Mouse (Mus musculus): ENCODE measurements around the gene Agmat.
A peak's percentile ranks its signal among the peaks of the same experiment; 100 is the strongest.
"Not testable (repeated sequence)": the region's sequence is repeated elsewhere in the genome, so short reads cannot be mapped to it uniquely, and the experiment has no call there.

The Agmat gene

DNA sequence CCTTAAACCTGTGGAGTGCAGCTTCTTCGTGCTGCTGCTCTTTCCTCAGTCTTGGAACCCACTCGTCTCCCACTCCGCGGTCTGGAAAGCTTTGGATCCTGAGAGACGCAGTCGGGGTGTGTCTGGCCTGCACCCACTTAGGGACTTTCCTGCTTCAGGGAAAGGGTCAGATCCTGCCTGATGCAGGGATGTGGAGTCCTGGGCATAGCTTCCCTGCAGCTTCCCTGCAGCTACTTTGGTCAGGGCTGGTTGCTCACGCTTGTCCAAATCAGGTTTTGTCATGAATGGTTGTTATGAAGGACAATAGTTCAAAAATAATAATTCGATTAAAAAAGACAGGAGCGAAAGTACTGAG is 11.3 kb upstream of the Agmat start:
- no peak for DNase-seq (ENCODE audit: extremely low spot score)

DNA sequence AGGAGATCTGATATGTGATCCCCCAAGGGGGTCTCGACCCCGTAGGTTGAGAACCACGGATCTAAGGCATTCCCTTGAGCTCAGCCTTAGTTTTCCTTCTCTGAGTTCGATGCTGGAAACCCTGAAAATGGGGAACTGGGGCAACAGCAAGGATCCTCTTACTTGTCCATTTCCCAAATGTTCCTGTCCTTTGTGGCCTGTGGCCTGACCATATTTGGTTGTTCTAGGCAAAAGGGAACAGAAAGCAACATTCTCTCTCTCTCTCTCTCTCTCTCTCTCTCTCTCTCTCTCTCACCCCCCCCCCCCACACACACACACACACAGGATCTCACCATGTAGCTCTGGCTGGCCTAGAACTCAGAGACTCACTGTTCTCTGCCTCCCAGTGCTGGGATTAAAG is 9.6 kb upstream of the Agmat start:
- DNase-seq (ENCODE audit: extremely low spot score) = no peak

DNA sequence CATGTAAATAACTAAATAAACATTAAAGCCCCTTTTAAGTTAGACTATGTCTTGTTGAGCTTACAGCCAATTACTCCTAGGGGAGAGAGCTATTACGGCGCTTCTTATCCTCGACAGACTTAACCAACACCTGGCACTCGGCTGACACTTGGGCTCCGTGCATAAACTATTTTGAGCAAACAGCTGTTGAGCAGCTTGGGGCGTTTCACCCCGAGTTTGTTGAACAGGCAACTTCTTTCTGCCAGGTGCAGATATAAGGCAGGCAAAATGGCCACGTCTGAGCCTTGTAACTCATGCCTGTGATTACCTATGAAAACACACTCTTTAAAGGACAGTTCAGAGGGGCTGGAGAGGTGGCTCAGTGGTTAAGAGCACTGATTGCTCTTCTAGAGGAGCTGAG is 8.5 kb upstream of the Agmat start:
- DNase-seq (ENCODE audit: extremely low spot score) = no peak

DNA sequence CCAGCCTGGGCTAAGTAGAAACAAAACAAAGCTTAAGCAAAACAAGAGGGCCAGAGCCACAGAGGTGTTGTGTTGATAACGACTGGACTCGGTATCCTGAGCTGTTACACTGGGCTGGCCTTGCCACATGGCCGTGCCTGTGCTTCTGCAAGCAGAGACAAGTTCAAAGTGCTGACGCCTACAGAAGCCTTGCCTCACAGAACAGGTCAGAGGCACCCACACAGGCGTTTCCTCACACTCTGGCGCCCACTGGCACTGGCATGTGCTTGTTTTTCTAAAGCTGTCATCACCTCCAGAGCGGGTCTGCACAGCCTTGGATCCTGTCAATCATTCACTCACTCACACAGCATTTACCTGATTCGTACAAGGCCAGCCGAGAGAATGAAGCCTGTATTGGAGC is 4.6 kb upstream of the Agmat start:
- no peak for DNase-seq (ENCODE audit: extremely low spot score)

DNA sequence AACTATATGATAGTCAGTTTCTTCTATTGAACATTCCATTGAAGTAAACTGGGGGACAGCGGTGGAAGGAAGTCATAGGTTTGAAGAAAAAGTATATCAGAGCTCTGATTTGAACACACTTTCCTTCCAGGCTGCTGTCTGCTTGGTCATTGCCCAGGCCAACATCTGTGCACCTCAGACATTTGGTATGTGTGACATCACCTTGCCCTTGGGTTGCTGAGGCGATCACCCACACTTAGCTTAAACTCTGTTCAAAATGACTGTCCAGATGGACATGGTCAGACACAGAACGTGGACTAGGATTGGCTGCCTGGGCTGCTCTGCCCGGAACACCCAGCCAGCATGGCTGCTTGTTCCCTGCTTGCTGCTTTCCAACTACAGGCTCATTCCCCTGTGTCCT is 4.1 kb upstream of the Agmat start:
- no peak for DNase-seq (ENCODE audit: extremely low spot score)

DNA sequence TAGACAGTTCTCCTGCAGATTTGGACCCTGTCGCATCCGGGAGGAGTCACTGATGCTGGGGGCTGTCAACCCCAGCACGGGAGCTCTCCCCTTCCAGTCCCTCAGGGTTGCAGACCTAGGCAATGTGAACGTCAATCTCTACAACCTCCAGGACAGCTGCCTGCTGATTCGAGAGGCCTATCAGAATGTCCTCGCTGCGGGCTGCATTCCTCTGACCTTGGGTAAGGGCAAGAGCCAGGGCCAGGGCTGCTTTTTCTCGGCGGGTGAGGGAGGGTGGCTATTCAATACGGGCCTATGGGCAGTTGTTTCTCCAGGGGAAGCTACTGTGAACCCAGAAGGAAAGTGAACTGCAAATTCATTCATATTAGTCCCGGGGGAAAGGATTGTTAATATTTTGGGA is 3.1 kb downstream of the Agmat start:
- no peak for DNase-seq (ENCODE audit: extremely low spot score)

DNA sequence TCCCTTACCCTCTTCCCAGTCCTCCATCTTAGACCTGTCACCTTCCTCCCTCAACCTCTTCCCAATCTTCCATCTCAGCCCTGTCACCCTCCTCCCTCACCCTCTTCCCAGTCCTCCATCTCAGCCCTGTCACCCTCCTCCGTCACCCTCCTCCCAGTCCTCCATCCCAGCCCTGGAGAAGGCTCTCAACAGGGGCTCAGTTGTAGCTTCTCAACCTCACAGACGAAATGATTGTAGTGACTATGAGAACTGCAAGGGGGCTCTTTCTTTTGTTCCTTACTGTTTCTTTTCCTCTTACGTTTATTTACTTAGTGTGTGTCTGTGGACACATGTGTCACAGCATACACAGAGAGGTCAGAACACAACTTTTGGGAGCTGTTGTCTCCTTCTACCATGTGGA is 4.4 kb downstream of the Agmat start:
- no peak for DNase-seq (ENCODE audit: extremely low spot score)

DNA sequence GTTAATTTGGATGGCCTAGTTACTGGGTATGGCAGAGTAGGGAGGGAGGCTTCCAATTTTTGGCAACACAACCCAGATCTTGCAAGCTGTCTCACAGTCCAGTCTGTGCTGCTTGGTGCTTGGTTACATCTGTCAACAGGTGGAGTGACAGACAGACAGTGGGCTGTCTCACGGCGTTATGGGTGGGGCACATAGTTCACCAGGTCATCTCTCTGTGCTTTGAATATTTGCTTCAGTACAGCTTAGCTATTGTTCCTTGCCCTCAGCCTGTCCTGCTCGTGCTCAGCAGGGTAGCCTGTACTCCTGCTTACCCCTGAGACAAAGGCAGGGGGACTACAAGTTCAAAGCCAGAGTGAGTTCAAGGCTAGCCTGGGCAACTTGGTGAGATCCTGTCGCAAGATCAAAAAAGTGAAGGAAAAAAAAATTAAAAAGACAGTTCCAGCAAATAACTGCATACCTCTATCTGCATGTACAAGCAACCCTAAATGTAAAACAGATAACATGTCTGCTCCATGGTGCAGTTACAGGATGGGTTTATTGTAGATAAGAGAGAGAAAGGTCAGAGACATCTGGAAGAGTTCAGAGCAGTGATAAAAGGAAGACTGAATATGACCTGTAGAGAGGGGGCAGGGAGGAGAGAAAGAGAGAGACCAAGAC is 5.1 kb downstream of the Agmat start:
- no peak for DNase-seq (ENCODE audit: extremely low spot score)

DNA sequence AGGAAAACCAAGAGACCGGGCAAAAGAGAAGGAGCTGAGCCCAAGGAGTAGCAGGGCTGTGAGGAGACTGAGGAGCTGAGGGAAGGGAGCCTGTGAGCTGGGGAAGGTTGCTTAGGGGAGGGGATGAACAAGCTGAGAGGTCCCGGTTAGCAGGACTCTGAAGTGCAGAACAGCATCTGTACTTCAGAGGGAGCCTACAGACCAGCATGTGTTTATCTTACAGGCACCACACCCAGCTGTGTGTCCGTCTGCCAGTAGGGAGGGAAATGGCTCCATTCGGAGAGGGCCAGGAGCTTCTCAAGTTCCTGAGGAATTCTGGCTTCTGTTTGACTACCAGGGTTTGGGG is 5.6 kb downstream of the Agmat start:
- DNase-seq (ENCODE audit: extremely low spot score) = peak; percentile 32

DNA sequence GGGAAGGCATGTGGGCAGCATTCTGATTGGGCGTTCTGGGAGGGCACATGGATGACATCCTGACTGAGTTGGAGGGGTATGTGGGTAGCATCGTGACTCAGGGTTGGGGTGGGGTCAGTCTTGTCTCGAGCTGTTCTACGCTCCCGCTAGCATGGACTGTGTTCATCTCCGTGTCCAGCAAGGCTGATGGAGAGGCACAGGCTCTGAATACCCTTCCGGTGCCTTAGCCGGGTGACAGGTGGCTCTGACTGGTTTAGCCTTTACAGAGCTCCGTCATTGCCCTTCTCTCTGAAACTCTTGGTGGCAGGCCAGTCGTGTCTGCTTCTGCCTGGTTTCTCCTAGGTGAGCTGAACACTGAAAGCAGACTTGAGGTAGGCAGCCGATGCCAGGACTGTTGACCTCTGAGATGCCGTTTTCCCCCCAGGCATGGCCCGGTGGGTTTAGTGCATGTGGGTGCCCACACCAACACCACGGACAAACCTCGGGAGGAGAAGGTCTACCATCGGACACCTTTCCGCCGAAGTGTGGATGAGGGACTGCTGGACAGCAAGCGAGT is 9.0 kb downstream of the Agmat start:
- DNase-seq (ENCODE audit: extremely low spot score) = no peak

DNA sequence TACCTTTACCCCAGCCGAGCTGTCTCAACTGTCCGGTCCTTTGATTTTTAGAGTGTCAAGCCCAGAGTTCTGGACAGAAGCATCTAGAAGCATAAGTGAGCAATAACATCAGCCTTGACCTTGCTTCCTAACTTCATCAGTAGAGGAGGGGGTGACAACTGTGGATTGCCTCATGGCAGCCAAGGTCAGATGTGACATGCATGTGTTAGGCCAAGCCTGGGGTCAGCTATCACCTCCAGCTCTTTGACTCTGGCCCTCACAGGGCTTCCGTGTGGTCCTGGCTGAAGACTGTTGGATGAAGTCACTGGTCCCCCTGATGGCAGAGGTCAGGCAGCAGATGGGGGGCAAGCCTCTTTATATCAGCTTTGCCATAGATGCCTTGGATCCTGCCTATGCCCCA is 10.7 kb downstream of the Agmat start:
- DNase-seq (ENCODE audit: extremely low spot score) = no peak

DNA sequence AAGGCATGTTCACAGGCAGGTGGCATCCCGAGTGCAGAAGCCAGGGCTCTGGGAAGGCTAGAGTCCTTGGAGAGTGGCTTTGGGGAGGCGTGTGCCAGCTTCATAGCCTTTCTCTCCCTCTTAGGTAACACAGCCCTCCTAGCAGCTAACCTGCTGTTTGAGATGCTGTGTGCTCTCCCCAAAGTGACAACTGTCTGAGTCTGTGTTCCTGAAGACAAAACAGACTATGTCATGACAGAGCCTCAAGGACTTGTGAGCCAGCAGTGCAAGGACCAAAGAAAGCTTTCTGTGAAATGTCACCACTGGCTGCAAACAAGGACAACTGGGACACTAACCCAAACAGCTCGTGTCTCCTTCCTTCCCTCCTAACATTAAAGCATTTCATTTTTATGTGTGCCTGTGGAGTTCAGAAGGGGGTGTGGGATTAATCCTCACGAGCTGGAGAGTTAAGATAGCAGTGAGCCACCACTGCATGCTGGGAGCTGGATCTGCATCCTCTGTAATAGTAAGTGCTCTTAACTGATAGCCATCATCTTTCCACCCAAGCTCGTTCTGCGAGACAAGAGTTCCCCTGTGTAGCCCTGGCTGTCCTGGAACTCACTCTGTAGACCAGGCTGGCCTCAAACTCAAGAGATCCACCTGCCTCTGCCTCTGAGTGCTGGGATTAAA is 12.5 kb downstream of the Agmat start:
- DNase-seq (ENCODE audit: extremely low spot score) = no peak

DNA sequence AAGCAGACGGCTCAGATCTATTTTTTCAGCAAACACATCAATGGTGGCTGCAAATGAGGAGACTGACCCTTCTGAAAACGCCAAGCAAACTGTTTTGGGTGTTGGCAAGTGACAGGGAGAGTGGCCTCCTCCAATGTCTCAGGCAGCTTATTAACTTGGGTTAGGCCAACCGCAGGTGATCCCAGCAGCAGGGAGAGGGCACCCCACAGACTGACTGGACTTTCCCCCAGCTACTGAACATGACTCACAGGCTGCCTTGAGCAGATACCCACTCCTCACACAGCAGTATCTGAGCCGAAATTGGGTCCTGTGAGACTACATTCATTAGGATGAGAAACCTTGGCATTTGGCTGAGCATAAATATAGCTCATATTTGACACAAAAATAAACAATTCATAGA is 14.5 kb downstream of the Agmat start:
- no peak for DNase-seq (ENCODE audit: extremely low spot score)

DNA sequence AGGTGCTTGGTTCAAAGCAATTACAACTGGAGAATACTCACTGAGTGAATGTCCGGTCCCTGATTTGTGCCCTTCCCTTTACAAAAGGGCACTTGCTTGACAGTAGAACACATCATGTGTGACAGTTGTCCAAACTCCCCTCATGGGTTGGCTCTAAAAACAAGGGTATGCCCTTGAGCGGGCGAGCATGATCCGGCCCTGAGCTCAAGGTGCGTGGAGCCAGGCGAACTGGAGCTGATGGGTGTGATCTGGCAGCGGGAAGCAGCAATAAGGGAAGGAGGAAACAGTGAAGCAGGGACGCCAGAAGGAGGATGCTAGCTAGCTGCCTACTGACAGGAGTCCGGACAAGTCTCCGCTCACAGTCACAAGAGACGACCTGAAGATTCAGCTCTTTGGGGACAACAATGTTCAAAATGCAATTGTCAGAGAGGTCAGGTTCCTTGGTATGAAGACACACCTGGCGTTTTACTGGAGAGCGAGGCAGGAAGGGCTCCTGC is 15.7 kb downstream of the Agmat start:
- no peak for DNase-seq (ENCODE audit: extremely low spot score)

DNA sequence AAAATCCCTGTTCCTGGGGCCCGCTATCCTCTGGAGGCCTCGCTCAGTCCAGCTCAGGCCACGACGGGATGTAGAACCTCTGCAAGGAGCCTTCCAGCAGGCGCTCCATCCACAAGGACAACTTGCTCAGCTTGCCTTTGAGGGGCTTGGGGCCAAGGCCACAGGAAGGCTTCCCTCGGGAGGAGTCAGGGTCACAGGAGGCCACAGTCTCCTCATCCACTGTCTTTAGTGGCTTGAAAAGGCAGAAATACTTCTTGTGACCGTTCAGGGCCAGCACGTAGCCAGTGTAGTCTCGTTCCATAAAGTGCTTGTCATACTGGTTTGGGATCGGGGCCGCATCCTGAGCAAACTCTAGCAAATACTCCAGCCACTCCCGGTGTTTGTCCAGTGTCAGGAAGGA is 17.0 kb downstream of the Agmat start:
- DNase-seq (ENCODE audit: extremely low spot score) = no peak

DNA sequence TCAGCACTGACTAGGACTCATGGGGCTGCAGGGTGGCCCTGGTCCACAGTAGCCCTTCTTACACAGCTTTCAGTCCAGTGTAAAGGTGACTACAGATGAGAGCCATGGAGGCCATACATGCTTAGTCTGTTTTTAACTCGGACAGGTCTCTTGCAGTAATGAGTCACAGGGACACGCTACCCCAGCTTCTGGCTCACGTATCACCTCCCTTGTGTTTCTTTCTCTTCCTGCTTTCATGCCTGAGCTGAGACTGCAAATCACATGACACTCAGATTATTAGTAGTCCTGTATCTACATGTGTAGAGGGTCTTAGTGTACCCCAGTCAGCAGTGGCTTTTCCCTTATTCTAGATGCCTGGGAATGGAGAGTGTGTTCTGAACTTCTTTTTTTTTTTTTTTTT is 18.5 kb downstream of the Agmat start:
- DNase-seq (ENCODE audit: extremely low spot score) = no peak

DNA sequence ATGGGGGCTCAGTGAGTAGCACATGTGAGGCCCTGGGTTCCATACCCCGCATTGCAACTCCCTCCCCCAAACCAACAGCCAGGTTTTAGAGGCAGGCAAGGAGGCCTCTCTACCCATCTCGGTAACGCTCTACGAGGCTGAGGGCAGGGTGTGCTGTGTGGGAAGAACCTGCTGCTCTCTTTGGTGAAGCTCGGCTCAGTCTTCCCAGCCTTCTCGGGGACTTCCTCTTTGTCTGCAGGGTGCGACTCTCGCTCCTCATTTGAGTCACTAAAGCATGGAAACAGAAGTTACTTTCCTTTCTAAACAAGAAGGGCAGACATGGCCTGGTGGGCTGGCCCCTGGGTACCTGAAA is 19.8 kb downstream of the Agmat start:
- DNase-seq (ENCODE audit: extremely low spot score) = no peak

DNA sequence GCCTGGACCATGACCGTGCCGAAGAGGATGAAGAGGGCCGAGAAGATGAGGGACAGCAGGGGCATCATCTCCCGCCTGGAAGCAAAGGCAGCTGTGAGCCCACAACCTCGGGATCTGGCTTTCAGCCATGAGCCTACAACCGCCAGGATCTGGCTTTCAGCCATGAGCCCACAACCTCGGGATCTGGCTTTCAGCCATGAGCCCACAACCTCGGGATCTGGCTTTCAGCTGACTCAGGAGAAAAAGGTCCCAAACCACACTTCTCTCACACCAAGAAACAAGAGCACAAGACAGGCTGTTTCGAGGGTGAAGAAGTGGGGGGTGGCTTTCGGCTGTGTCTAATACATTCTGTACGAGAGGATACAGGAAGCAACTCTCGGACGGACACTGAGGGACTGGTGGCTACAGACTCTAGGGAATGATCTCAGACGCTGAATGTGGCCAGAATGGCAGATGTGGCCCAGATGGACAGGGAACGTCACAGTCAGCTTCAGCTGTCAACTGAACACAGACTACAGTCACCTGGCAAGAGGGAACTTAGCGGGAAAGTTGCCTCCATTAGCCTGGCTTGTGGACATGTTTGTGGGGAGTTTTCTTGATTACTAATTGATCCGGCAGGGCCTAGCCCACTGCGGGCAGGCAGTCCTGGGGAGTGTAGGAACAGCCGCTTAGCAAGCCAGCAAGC is 20.3 kb downstream of the Agmat start:
- no peak for DNase-seq (ENCODE audit: extremely low spot score)

DNA sequence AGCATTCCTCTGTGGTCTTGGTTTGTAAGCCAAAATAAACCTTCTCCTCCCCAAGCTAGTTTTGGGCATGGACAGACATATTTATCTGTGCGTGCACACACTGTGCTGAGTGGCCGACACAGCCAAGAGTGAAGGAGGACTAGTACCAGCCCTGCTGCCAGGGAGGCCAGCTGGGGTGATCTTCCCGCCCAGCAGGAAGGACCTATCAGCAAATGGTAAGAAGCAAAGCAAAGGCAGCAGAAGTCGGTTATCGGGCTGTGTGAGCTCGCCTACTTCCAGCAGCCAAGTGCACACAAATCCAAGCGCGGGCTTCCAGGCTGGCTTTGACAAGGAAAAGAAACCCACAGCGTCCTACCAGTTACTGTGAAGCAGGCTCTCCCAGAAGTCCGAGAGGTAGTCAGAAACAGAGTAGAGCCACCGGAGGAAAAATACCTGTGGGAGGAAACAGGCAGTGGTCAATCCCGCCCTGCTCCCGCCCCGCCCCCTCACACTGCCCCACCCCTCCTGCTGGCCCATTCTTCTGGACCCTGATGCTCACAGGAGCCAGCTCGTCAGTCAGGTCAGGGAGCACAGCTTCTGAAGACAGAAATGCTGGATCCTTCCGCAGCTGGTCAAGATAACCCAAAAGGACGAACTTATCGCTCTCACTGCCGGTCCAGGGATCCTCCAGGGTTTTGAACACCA is 21.0 kb downstream of the Agmat start:
- DNase-seq (ENCODE audit: extremely low spot score) = no peak

DNA sequence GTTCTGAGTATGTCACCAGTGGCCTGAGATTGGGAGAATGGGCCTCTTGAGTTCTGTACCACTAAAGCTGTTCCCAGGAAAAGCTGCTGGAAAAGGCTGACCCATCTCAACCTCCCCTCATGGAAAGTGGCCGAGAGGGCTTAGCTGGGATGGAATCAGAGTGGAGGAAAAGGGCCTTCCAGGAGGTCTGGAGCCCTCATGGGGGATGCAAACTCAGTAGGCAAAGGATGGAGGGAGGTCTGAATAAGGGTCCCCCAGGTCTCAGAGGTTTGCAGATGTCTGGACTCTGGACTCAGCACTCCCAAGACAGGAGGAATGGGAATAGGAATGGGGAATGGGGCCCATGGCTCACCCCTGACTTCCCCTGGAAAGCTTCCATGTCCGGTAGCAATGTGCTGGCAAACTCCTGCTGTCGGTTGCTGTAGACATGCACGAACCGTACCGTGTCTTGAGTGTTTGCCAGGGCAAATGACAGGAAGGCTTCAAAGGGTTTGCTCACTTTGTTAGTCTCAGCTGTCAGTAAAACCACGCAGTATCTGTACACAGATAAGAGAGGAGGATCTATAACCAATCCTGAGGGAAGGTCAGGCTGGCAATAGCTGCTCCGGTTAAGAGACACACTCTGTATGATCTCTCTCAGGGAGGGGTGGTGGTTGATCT is 23.2 kb downstream of the Agmat start:
- DNase-seq (ENCODE audit: extremely low spot score) = no peak

DNA sequence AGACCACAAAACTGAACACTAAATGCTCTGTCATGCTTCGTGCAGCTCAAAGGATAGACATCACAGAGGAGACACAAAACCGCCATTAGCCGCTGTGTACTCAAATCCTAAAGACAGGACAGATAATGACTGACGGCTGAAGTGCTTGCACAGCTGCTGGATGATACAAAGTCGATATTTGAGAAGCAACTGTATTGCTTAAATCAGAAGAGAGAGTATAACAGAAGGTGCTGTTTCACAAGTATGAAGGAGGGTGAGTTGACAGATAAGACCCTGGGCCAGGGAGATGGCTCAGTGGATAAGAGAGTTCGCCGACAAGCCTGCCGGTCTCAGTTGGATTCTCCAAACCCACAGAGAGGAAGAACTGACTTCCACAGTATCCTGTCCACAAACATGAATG is 25.4 kb downstream of the Agmat start:
- DNase-seq (ENCODE audit: extremely low spot score) = no peak

DNA sequence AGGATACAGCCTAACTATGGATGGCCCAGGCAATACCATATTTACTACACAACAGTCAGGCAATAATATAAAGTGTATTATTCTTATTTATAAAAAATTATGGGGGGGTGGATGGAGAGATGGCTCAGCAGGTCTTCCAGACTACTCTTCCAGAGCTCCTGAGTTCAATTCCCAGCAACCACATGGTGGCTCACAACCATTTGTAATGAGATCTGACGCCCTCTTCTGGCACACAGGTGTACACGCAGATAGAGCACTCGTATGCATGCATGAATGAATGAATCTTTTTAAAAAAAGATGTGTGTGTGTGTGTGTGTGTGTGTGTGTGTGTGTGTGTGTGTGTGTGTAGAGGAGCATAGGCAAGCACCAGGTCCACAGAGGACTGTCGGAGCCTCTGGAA is 26.5 kb downstream of the Agmat start:
- not testable (repeated sequence) for DNase-seq (ENCODE audit: extremely low spot score)
